Comparison of ENCODE assay signal across 8 mouse cellular contexts in genomic region chr17:90455904-90456303, GRCm38 (mm10).
DNase-seq lines count a peak whose midpoint lies in the region; ATAC-seq and TF ChIP-seq lines count a peak whose summit lies in the region.

No protein-coding gene starts in this region.

- WGBS in spleen, adult 2 months = under 1% methylated on average over 13 of the region's 13 CpGs
- WGBS in hindbrain, embryonic 12.5 days = under 1% methylated on average over 13 of the region's 13 CpGs
- WGBS in limb, embryonic 14.5 days = 1% methylated on average over 13 of the region's 13 CpGs
- WGBS in thymus, adult 2 months = 3% methylated on average over 13 of the region's 13 CpGs

- no peak for DNase-seq in spleen, adult 2 months (ENCODE audit: low read depth in 1 of 2, low spot score in 2 of 2)
- no peak for DNase-seq in spleen, postnatal 36 days (ENCODE audit: low spot score in 2 of 2)
- DNase-seq in embryo, embryonic 11 days = peak; percentile 73
- DNase-seq in limb, embryonic 14.5 days (ENCODE audit: low spot score) = peak; percentile 56
- peak; percentile 68 for DNase-seq in retina, embryonic 14.5 days (ENCODE audit: low spot score)
- no peak for DNase-seq in thymus, adult 2 months
- DNase-seq in adrenal gland, postnatal 14 days = no peak

- no peaks in the 10 kb centered on the region for H3K36me3 ChIP-seq in spleen, adult 2 months (ENCODE audit: control insufficient read depth, insufficient read depth, low read length)
- H3K36me3 ChIP-seq in hindbrain, embryonic 12.5 days = no peaks in the 10 kb centered on the region
- H3K36me3 ChIP-seq in limb, embryonic 14.5 days (ENCODE audit: control insufficient read depth, insufficient read depth, low read length) = no peaks in the 10 kb centered on the region
- H3K36me3 ChIP-seq in thymus, adult 2 months (ENCODE audit: control insufficient read depth, insufficient read depth, low read length) = no peaks in the 10 kb centered on the region

- peak overlapping the region; percentile 42; the same call in 1 of the 2 replicates for H3K4me3 ChIP-seq in spleen, adult 2 months (ENCODE audit: extremely low read depth, insufficient read depth, insufficient read length)
- H3K4me3 ChIP-seq in hindbrain, embryonic 12.5 days = peak overlapping the region; percentile 62
- peak overlapping the region; percentile 57 for H3K4me3 ChIP-seq in limb, embryonic 14.5 days (replicated peaks; ENCODE audit: low read length)
- no peak overlapping the region for H3K4me3 ChIP-seq in thymus, adult 2 months (ENCODE audit: control insufficient read depth, insufficient read depth, low read length)

- peak overlapping the region; percentile 76 for H3K9ac ChIP-seq in hindbrain, embryonic 12.5 days
- peak overlapping the region; percentile 59; the same call in 1 of the 2 replicates for H3K9ac ChIP-seq in limb, embryonic 14.5 days (ENCODE audit: low read depth, low read length, severe bottlenecking)

- H3K27me3 ChIP-seq in spleen, adult 2 months (ENCODE audit: control insufficient read depth, insufficient read depth, low read length) = peaks cover 4% of the 10 kb centered on the region
- H3K27me3 ChIP-seq in hindbrain, embryonic 12.5 days = peaks cover 15% of the 10 kb centered on the region
- H3K27me3 ChIP-seq in limb, embryonic 14.5 days (ENCODE audit: control insufficient read depth, insufficient read depth, low read length) = peaks cover 9% of the 10 kb centered on the region; the same call in 1 of the 2 replicates
- H3K27me3 ChIP-seq in thymus, adult 2 months (ENCODE audit: control insufficient read depth, insufficient read depth, low read length) = peaks cover 6% of the 10 kb centered on the region; the same call in 1 of the 2 replicates

- no peak for TF ChIP-seq CTCF in spleen, adult 2 months (IDR thresholded peaks at IDR 0.05; ENCODE audit: extremely low read depth, insufficient read depth, insufficient read length, insufficient replicate concordance)
- TF ChIP-seq CTCF in thymus, adult 2 months (IDR thresholded peaks at IDR 0.05; ENCODE audit: borderline replicate concordance, control insufficient read depth, extremely low read depth, insufficient read depth, low read length, poor library complexity) = no peak

- TF ChIP-seq POLR2A in spleen, adult 2 months (IDR thresholded peaks at IDR 0.05; ENCODE audit: low read depth, low read length) = no peak
- no peak for TF ChIP-seq POLR2A in limb, embryonic 14.5 days (IDR thresholded peaks at IDR 0.05; ENCODE audit: borderline replicate concordance, extremely low read depth, insufficient read depth, insufficient read length)
- no peak for TF ChIP-seq POLR2A in thymus, adult 2 months (IDR thresholded peaks at IDR 0.05; ENCODE audit: control insufficient read depth, extremely low read depth, insufficient read depth, low read length, poor library complexity)

- H3K9me3 ChIP-seq in hindbrain, embryonic 12.5 days (replicated peaks) = no peaks in the 10 kb centered on the region
- H3K9me3 ChIP-seq in limb, embryonic 14.5 days (ENCODE audit: control insufficient read depth, low read length) = no peaks in the 10 kb centered on the region

- peaks cover 5% of the 10 kb centered on the region; the same call in 1 of the 2 replicates for H3K4me1 ChIP-seq in spleen, adult 2 months (ENCODE audit: control insufficient read depth, insufficient read depth, insufficient read length)
- peaks cover 16% of the 10 kb centered on the region for H3K4me1 ChIP-seq in hindbrain, embryonic 12.5 days
- 0 out of 2 replicates have a peak, but pooled peaks cover 4% of the 10 kb centered on the region for H3K4me1 ChIP-seq in limb, embryonic 14.5 days (ENCODE audit: control insufficient read depth, insufficient read depth, low read length)
- no peaks in the 10 kb centered on the region for H3K4me1 ChIP-seq in thymus, adult 2 months (replicated peaks; ENCODE audit: control insufficient read depth, insufficient read depth, low read length)

- no peak overlapping the region for H3K27ac ChIP-seq in spleen, adult 2 months (ENCODE audit: insufficient read depth, low read length)
- H3K27ac ChIP-seq in hindbrain, embryonic 12.5 days = peak overlapping the region; percentile 17; the same call in 1 of the 2 replicates
- no peak overlapping the region for H3K27ac ChIP-seq in limb, embryonic 14.5 days (replicated peaks; ENCODE audit: low read depth, low read length)
- no peak overlapping the region for H3K27ac ChIP-seq in thymus, adult 2 months (ENCODE audit: control insufficient read depth, insufficient read depth, low read length)

- peak overlapping the region; percentile 93 for H3K4me2 ChIP-seq in hindbrain, embryonic 12.5 days (replicated peaks)
- H3K4me2 ChIP-seq in limb, embryonic 14.5 days (replicated peaks; ENCODE audit: low read depth, low read length, severe bottlenecking) = peak overlapping the region; percentile 96

- peak; percentile 72 for ATAC-seq in hindbrain, embryonic 12.5 days (ENCODE audit: low FRiP score)
- ATAC-seq in limb, embryonic 14.5 days (ENCODE audit: low FRiP score, low read depth) = peak; percentile 58

Comparison
In these comparisons a context has a peak if more than half of its experiments do, and no peak if none do; other contexts are left out.
1. DNase-seq: peak in embryo, embryonic 11 days (single experiment), limb, embryonic 14.5 days (single experiment) and retina, embryonic 14.5 days (single experiment); none in spleen, adult 2 months (0 of 2), spleen, postnatal 36 days (0 of 2), thymus, adult 2 months (single experiment) and adrenal gland, postnatal 14 days (single experiment).